8 mouse cellular contexts compared by ENCODE assay signal in genomic region chr9:21917493-21918034, GRCm38 (mm10). TPM values are rescaled to one million over a fixed set of nuclear protein-coding genes. Genes with fewer than 3 reads are reported as not detected.
DNase-seq lines count a peak whose midpoint lies in the region; ATAC-seq lines count a peak whose summit lies in the region.

No protein-coding gene starts in this region.

- ATAC-seq in kidney, embryonic 14.5 days (ENCODE audit: low FRiP score, low TSS enrichment) = peak; percentile 72; the same call in 1 of the 2 replicates
- no peak; the same call in none of the 2 replicates for ATAC-seq in embryonic facial prominence, embryonic 11.5 days (replicated peaks; ENCODE audit: insufficient number of reproducible peaks, low FRiP score, low TSS enrichment, low read depth)
- peak; percentile 19 for ATAC-seq in stomach, embryonic 15.5 days (ENCODE audit: insufficient read depth, low FRiP score, low read depth)

- H3K9ac ChIP-seq in kidney, embryonic 14.5 days (ENCODE audit: low read depth, low read length) = peak overlapping the region; percentile 67
- H3K9ac ChIP-seq in embryonic facial prominence, embryonic 11.5 days (replicated peaks; ENCODE audit: low read length) = peak overlapping the region; percentile 50
- peak overlapping the region; percentile 62 for H3K9ac ChIP-seq in stomach, embryonic 15.5 days

- no peaks in the 10 kb centered on the region for H3K4me1 ChIP-seq in kidney, embryonic 14.5 days (ENCODE audit: control insufficient read depth, insufficient read depth, low read length)
- no peaks in the 10 kb centered on the region for H3K4me1 ChIP-seq in embryonic facial prominence, embryonic 11.5 days (ENCODE audit: control insufficient read depth, insufficient read depth, low read length)
- 0 out of 2 replicates have a peak, but pooled peaks cover 6% of the 10 kb centered on the region for H3K4me1 ChIP-seq in stomach, embryonic 15.5 days

- DNase-seq in kidney, postnatal 14 days = no peak
- no peak for DNase-seq in embryonic facial prominence, embryonic 11.5 days (ENCODE audit: low spot score)
- DNase-seq in heart, postnatal 4 days = peak; percentile 27
- DNase-seq in left cerebral cortex, postnatal 14 days (ENCODE audit: low spot score in 2 of 2) = peak; percentile 73 to 78
- DNase-seq in kidney, adult 9 months = no peak

- no peak overlapping the region for H3K27ac ChIP-seq in kidney, embryonic 14.5 days (ENCODE audit: low read depth, low read length)
- H3K27ac ChIP-seq in embryonic facial prominence, embryonic 11.5 days (replicated peaks; ENCODE audit: low read depth, low read length) = no peak overlapping the region
- H3K27ac ChIP-seq in macrophage = no peak overlapping the region
- peak overlapping the region; percentile 85 for H3K27ac ChIP-seq in stomach, embryonic 15.5 days

- H3K9me3 ChIP-seq in kidney, embryonic 14.5 days (ENCODE audit: control insufficient read depth, low read length) = no peaks in the 10 kb centered on the region
- no peaks in the 10 kb centered on the region for H3K9me3 ChIP-seq in embryonic facial prominence, embryonic 11.5 days (replicated peaks; ENCODE audit: control insufficient read depth, low read length)
- H3K9me3 ChIP-seq in stomach, embryonic 15.5 days = no peaks in the 10 kb centered on the region

- 3% methylated on average over 34 of the region's 35 CpGs for WGBS in kidney, embryonic 14.5 days
- WGBS in embryonic facial prominence, embryonic 11.5 days = 1% methylated on average over 35 of the region's 35 CpGs
- WGBS in macrophage (ENCODE audit: missing documents) = 0% methylated on average over 33 of the region's 35 CpGs
- WGBS in stomach, embryonic 15.5 days = 2% methylated on average over 35 of the region's 35 CpGs

- peak overlapping the region; percentile 98 for H3K4me2 ChIP-seq in kidney, embryonic 14.5 days (replicated peaks; ENCODE audit: low read depth, low read length)
- H3K4me2 ChIP-seq in embryonic facial prominence, embryonic 11.5 days (ENCODE audit: low read depth, low read length) = peak overlapping the region; percentile 88
- peak overlapping the region; percentile 96 for H3K4me2 ChIP-seq in stomach, embryonic 15.5 days

- intact Hi-C loops in left cerebral cortex, postnatal 14 days (cut with DNase I) = no loop called here

- no peaks in the 10 kb centered on the region for H3K79me2 ChIP-seq in macrophage (ENCODE audit: inconsistent target)

- no peaks in the 10 kb centered on the region for H3K36me3 ChIP-seq in kidney, embryonic 14.5 days (ENCODE audit: control insufficient read depth, insufficient read depth, low read length)
- no peaks in the 10 kb centered on the region for H3K36me3 ChIP-seq in embryonic facial prominence, embryonic 11.5 days (replicated peaks; ENCODE audit: control insufficient read depth, insufficient read depth, low read depth, low read length)
- H3K36me3 ChIP-seq in macrophage (ENCODE audit: inconsistent target) = no peaks in the 10 kb centered on the region; the same call in 1 of the 2 replicates
- no peaks in the 10 kb centered on the region for H3K36me3 ChIP-seq in stomach, embryonic 15.5 days

- peaks cover 4% of the 10 kb centered on the region; the same call in 1 of the 2 replicates for H3K27me3 ChIP-seq in kidney, embryonic 14.5 days (ENCODE audit: control insufficient read depth, insufficient read depth, low read length)
- no peaks in the 10 kb centered on the region; the same call in 1 of the 2 replicates for H3K27me3 ChIP-seq in embryonic facial prominence, embryonic 11.5 days (ENCODE audit: control insufficient read depth, insufficient read depth, low read length)
- H3K27me3 ChIP-seq in stomach, embryonic 15.5 days (replicated peaks) = no peaks in the 10 kb centered on the region

- H3K4me3 ChIP-seq in kidney, embryonic 14.5 days (ENCODE audit: low read length) = peak overlapping the region; percentile 66
- H3K4me3 ChIP-seq in embryonic facial prominence, embryonic 11.5 days (ENCODE audit: low read depth, low read length) = peak overlapping the region; percentile 45
- H3K4me3 ChIP-seq in macrophage (ENCODE audit: inconsistent target) = peak overlapping the region; percentile 45
- peak overlapping the region; percentile 82 for H3K4me3 ChIP-seq in stomach, embryonic 15.5 days (replicated peaks)

RNA-seq across cellular contexts. Expression of gene Rab3d, which starts 0.4 kb away (rescaled TPM):
- 4.6 and 8.3 TPM in 2 replicates for polyA plus RNA-seq in kidney, embryonic 14.5 days (2014; fragmentation: Nextera tagmentation; extraction: Ambion mirVana)
- polyA plus RNA-seq in embryonic facial prominence, embryonic 11.5 days (2014; fragmentation: Nextera tagmentation; extraction: Ambion mirVana) = 4.8 and 6.1 TPM in 2 replicates
- total RNA-seq in heart, postnatal 4 days (2021) = 10 to 100 TPM in 1 of 2 experiments, 1 to 10 TPM in 1; 8.9 to 10.3 TPM
- 10 to 100 TPM; 17.5 to 24.8 TPM for total RNA-seq in left cerebral cortex, postnatal 14 days (2021)
- 10 to 100 TPM in 1 of 26 experiments, 1 to 10 TPM in 18, under 1 TPM in 6, not detected in 1; 0.20 to 11.4 (median 2.0) TPM for total RNA-seq in macrophage (2018; cell fraction: chromatin; rRNA removed)
- total RNA-seq in macrophage (2018; cell fraction: cytosol; rRNA removed) = 10 to 100 TPM; 10.6 to 21.1 (median 13.3) TPM
- 10 to 100 TPM in 4 of 26 experiments, 1 to 10 TPM in 22; 3.3 to 11.7 (median 6.5) TPM for total RNA-seq in macrophage (2018; cell fraction: nucleus; rRNA removed)
- 12.4 to 19.7 TPM (median 16.8 TPM) in 3 replicates for polyA plus RNA-seq in macrophage (2018)
- polyA plus RNA-seq in stomach, embryonic 15.5 days (2015; fragmentation: Nextera tagmentation; extraction: Ambion mirVana) = 72.0 and 75.8 TPM in 2 replicates

RNA-seq across cellular contexts. Expression of gene Ccdc159, which starts 9.7 kb away (rescaled TPM):
- 3.4 and 4.0 TPM in 2 replicates for polyA plus RNA-seq in kidney, embryonic 14.5 days (2014; fragmentation: Nextera tagmentation; extraction: Ambion mirVana)
- polyA plus RNA-seq in embryonic facial prominence, embryonic 11.5 days (2014; fragmentation: Nextera tagmentation; extraction: Ambion mirVana) = 2.5 and 3.1 TPM in 2 replicates
- 1 to 10 TPM in 1 of 2 experiments, under 1 TPM in 1; 0.83 to 1.2 TPM for total RNA-seq in heart, postnatal 4 days (2021)
- total RNA-seq in left cerebral cortex, postnatal 14 days (2021) = 10 to 100 TPM; 12.5 to 14.7 TPM
- 10 to 100 TPM in 20 of 26 experiments, 1 to 10 TPM in 6; 7.1 to 19.0 (median 12.5) TPM for total RNA-seq in macrophage (2018; cell fraction: chromatin; rRNA removed)
- total RNA-seq in macrophage (2018; cell fraction: cytosol; rRNA removed) = 1 to 10 TPM in 13 of 26 experiments, under 1 TPM in 13; 0.62 to 1.6 (median 1.0) TPM
- 10 to 100 TPM in 1 of 26 experiments, 1 to 10 TPM in 25; 1.4 to 11.4 (median 4.2) TPM for total RNA-seq in macrophage (2018; cell fraction: nucleus; rRNA removed)
- 0.63 to 1.3 TPM (median 1.1 TPM) in 3 replicates for polyA plus RNA-seq in macrophage (2018)
- 4.4 and 5.2 TPM in 2 replicates for polyA plus RNA-seq in stomach, embryonic 15.5 days (2015; fragmentation: Nextera tagmentation; extraction: Ambion mirVana)

RNA-seq across cellular contexts. Expression of gene Tmem205, which starts 9.8 kb away (rescaled TPM):
- 54.0 and 67.5 TPM in 2 replicates for polyA plus RNA-seq in kidney, embryonic 14.5 days (2014; fragmentation: Nextera tagmentation; extraction: Ambion mirVana)
- polyA plus RNA-seq in embryonic facial prominence, embryonic 11.5 days (2014; fragmentation: Nextera tagmentation; extraction: Ambion mirVana) = 28.5 and 33.8 TPM in 2 replicates
- 10 to 100 TPM; 20.1 to 21.3 TPM for total RNA-seq in heart, postnatal 4 days (2021)
- 10 to 100 TPM; 28.0 to 33.5 TPM for total RNA-seq in left cerebral cortex, postnatal 14 days (2021)
- 10 to 100 TPM in 13 of 26 experiments, 1 to 10 TPM in 13; 1.2 to 40.1 (median 10.5) TPM for total RNA-seq in macrophage (2018; cell fraction: chromatin; rRNA removed)
- total RNA-seq in macrophage (2018; cell fraction: cytosol; rRNA removed) = 10 to 100 TPM; 29.1 to 56.4 (median 38.6) TPM
- total RNA-seq in macrophage (2018; cell fraction: nucleus; rRNA removed) = 10 to 100 TPM in 25 of 26 experiments, 1 to 10 TPM in 1; 10.0 to 47.0 (median 18.5) TPM
- 14.3 to 71.0 TPM (median 48.2 TPM) in 3 replicates for polyA plus RNA-seq in macrophage (2018)
- polyA plus RNA-seq in stomach, embryonic 15.5 days (2015; fragmentation: Nextera tagmentation; extraction: Ambion mirVana) = 70.7 and 74.5 TPM in 2 replicates

RNA-seq across cellular contexts. Expression of gene Plppr2, which starts 19.3 kb away (rescaled TPM):
- 7.0 and 9.2 TPM in 2 replicates for polyA plus RNA-seq in kidney, embryonic 14.5 days (2014; fragmentation: Nextera tagmentation; extraction: Ambion mirVana)
- 6.9 and 9.5 TPM in 2 replicates for polyA plus RNA-seq in embryonic facial prominence, embryonic 11.5 days (2014; fragmentation: Nextera tagmentation; extraction: Ambion mirVana)
- 1 to 10 TPM; 3.0 to 3.1 TPM for total RNA-seq in heart, postnatal 4 days (2021)
- total RNA-seq in left cerebral cortex, postnatal 14 days (2021) = 100 to 1,000 TPM; 262 to 263 TPM
- total RNA-seq in macrophage (2018; cell fraction: chromatin; rRNA removed) = 1 to 10 TPM; 2.5 to 8.0 (median 4.6) TPM
- total RNA-seq in macrophage (2018; cell fraction: cytosol; rRNA removed) = 1 to 10 TPM in 7 of 26 experiments, under 1 TPM in 19; 0.33 to 1.4 (median 0.88) TPM
- 1 to 10 TPM; 1.8 to 5.5 (median 3.6) TPM for total RNA-seq in macrophage (2018; cell fraction: nucleus; rRNA removed)
- polyA plus RNA-seq in macrophage (2018) = 0.36 to 1.4 TPM (median 0.91 TPM) in 3 replicates
- 7.9 and 8.1 TPM in 2 replicates for polyA plus RNA-seq in stomach, embryonic 15.5 days (2015; fragmentation: Nextera tagmentation; extraction: Ambion mirVana)

RNA-seq across cellular contexts. Expression of gene Swsap1, which starts 38.0 kb away (rescaled TPM):
- 11.4 and 12.8 TPM in 2 replicates for polyA plus RNA-seq in kidney, embryonic 14.5 days (2014; fragmentation: Nextera tagmentation; extraction: Ambion mirVana)
- 17.2 and 17.4 TPM in 2 replicates for polyA plus RNA-seq in embryonic facial prominence, embryonic 11.5 days (2014; fragmentation: Nextera tagmentation; extraction: Ambion mirVana)
- 1 to 10 TPM; 8.8 to 9.0 TPM for total RNA-seq in heart, postnatal 4 days (2021)
- 10 to 100 TPM; 14.4 to 15.0 TPM for total RNA-seq in left cerebral cortex, postnatal 14 days (2021)
- total RNA-seq in macrophage (2018; cell fraction: chromatin; rRNA removed) = 1 to 10 TPM in 10 of 26 experiments, under 1 TPM in 5, not detected in 11; 0.40 to 4.0 (median 1.4) TPM
- total RNA-seq in macrophage (2018; cell fraction: cytosol; rRNA removed) = 1 to 10 TPM; 1.4 to 7.9 (median 5.2) TPM
- 1 to 10 TPM in 19 of 26 experiments, under 1 TPM in 6, not detected in 1; 0.40 to 5.5 (median 1.9) TPM for total RNA-seq in macrophage (2018; cell fraction: nucleus; rRNA removed)
- 5.2 to 6.3 TPM (median 5.4 TPM) in 3 replicates for polyA plus RNA-seq in macrophage (2018)
- polyA plus RNA-seq in stomach, embryonic 15.5 days (2015; fragmentation: Nextera tagmentation; extraction: Ambion mirVana) = 6.2 and 6.6 TPM in 2 replicates

Comparison
In these comparisons a context has a peak if more than half of its experiments do, and no peak if none do; other contexts are left out.
1. DNase-seq: peak in heart, postnatal 4 days (single experiment) and left cerebral cortex, postnatal 14 days (2 of 2); none in kidney, postnatal 14 days (single experiment), embryonic facial prominence, embryonic 11.5 days (single experiment) and kidney, adult 9 months (single experiment).
2. Peak in every context shown above with its lines, with median percentiles within 50 percentile points of each other: H3K4me2 ChIP-seq, H3K4me3 ChIP-seq and H3K9ac ChIP-seq.